Mouse (Mus musculus): ENCODE results near the gene Rln1.

DNA sequence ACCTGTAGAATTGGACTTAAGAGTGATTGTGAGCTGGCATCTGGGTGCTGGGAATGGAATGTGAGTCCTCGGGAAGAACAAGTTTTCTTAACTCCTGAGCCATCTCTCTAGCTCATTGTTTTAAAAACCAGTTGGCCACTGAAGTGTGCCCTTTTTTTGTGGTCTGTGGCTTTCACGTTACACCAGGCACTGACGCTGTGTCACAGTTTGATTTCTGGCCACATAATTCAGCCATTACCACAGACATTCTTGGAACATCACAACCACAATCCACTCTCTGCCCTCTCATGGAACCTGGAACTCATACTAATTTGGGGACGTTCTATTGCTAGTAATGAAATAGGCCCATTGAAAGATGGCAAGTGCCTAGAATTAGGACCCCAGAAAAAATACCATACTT, 6.6 kb upstream of the Rln1 start:
- TF ChIP-seq POLR2A (IDR thresholded peaks at IDR 0.05; ENCODE audit: borderline replicate concordance, control insufficient read depth, low read depth, low read length) (no peak), CTCF (IDR thresholded peaks at IDR 0.05; ENCODE audit: control insufficient read depth, insufficient read depth, low read length) (no peak)

Data from bone marrow, adult 2 months (tissue).